Comparison of ENCODE assay signal across 16 mouse cellular contexts in the genomic region with DNA sequence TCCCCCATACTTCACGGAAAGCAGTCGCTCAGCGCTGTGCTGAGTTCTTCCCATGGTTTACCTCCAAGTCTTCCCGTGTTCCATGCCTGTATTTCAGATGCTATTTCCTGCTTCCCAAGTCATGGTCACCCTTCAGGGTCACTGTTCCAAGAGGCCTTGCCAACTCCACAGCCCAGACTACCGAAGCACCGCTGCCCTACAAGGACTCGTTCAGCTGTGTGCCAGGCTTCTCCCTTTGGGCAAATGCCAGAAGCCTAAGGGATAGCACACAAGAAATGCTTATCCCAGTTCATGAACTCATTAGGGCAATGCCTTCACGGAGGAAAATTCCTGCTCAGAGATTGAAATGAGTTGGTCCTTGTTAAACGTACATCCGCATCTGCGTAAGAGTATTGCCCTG. TPM values are rescaled to one million over a fixed set of nuclear protein-coding genes. Genes with fewer than 3 reads are reported as not detected.
DNase-seq lines count a peak whose midpoint lies in the region; ATAC-seq and TF ChIP-seq lines count a peak whose summit lies in the region.
"Had no signal": no experiment of that assay in that cellular context is flagged by ENCODE, and none has a peak within 500 bp of the region (broad histone marks: within the 10 kb centered on the region; RNA-seq: fewer than 3 reads in every experiment).

No protein-coding gene starts in this region.

- 79% methylated on average over 11 of the region's 11 CpGs for WGBS in forebrain, postnatal 0 days
- WGBS in forebrain, embryonic 12.5 days = 93% methylated on average over 11 of the region's 11 CpGs
- 67% methylated on average over 11 of the region's 11 CpGs for WGBS in heart, embryonic 14.5 days
- 68% methylated on average over 11 of the region's 11 CpGs for WGBS in limb, embryonic 14.5 days

- H3K4me3 ChIP-seq in forebrain, postnatal 0 days (ENCODE audit: low read depth, low read length) = no peak overlapping the region
- H3K4me3 ChIP-seq in forebrain, embryonic 12.5 days (replicated peaks) = no peak overlapping the region
- H3K4me3 ChIP-seq in heart, embryonic 14.5 days (ENCODE audit: control insufficient read depth in 1 of 2, insufficient read depth in 1 of 2, low read depth in 1 of 2, low read length in 2 of 2) = no peak overlapping the region
- no peak overlapping the region for H3K4me3 ChIP-seq in limb, embryonic 14.5 days (replicated peaks; ENCODE audit: low read length)
- H3K4me3 ChIP-seq: embryonic facial prominence, embryonic 13.5 days; hindbrain, embryonic 10.5 days; kidney, embryonic 15.5 days; midbrain, embryonic 10.5 days had no signal

- peak; percentile 13 for DNase-seq in forebrain, postnatal 0 days
- peak; percentile 73 for DNase-seq in adrenal gland, adult 2 months
- DNase-seq in limb, embryonic 14.5 days (ENCODE audit: low spot score) = no peak
- DNase-seq in right cerebral cortex, postnatal 36 days (ENCODE audit: low spot score in 2 of 2) = no peak
- no peak for DNase-seq in thymus, adult 18-20 months
- DNase-seq: B cell, adult 2 months; cerebellum, adult 9-10 months; lung, adult 2 months; thymus, adult 2 months had no signal

- no peak overlapping the region for H3K9ac ChIP-seq in forebrain, postnatal 0 days
- no peak overlapping the region for H3K9ac ChIP-seq in forebrain, embryonic 12.5 days
- H3K9ac ChIP-seq in heart, embryonic 14.5 days (ENCODE audit: low read length) = 0 out of 2 replicates have a peak overlapping the region, but pooled peaks have one; percentile 9
- H3K9ac ChIP-seq in limb, embryonic 14.5 days (ENCODE audit: low read depth, low read length, severe bottlenecking) = no peak overlapping the region
- H3K9ac ChIP-seq: embryonic facial prominence, embryonic 13.5 days; kidney, embryonic 15.5 days had no signal

- no peak overlapping the region for H3K4me2 ChIP-seq in forebrain, postnatal 0 days (ENCODE audit: low read depth)
- H3K4me2 ChIP-seq in forebrain, embryonic 12.5 days = no peak overlapping the region
- H3K4me2 ChIP-seq in heart, embryonic 14.5 days (ENCODE audit: low read length) = peak overlapping the region; percentile 5; the same call in 1 of the 2 replicates
- no peak overlapping the region for H3K4me2 ChIP-seq in limb, embryonic 14.5 days (replicated peaks; ENCODE audit: low read depth, low read length, severe bottlenecking)
- H3K4me2 ChIP-seq: embryonic facial prominence, embryonic 13.5 days; kidney, embryonic 15.5 days had no signal

- no peak; the same call in 1 of the 2 replicates for ATAC-seq in forebrain, postnatal 0 days
- ATAC-seq in forebrain, embryonic 12.5 days (ENCODE audit: low FRiP score) = no peak
- ATAC-seq in heart, embryonic 14.5 days (ENCODE audit: insufficient number of reproducible peaks, insufficient read depth, low FRiP score, low read depth) = no peak; the same call in 1 of the 2 replicates
- no peak for ATAC-seq in limb, embryonic 14.5 days (ENCODE audit: low FRiP score, low read depth)
- ATAC-seq in granulocyte monocyte progenitor cell, adult 5-6 weeks (replicated peaks; ENCODE audit: poor library complexity, severe bottlenecking) = no peak

- no peaks in the 10 kb centered on the region for H3K4me1 ChIP-seq in forebrain, postnatal 0 days (ENCODE audit: insufficient read depth)
- H3K4me1 ChIP-seq in forebrain, embryonic 12.5 days = no peaks in the 10 kb centered on the region
- H3K4me1 ChIP-seq in heart, embryonic 14.5 days (ENCODE audit: control insufficient read depth in 2 of 2, insufficient read depth in 2 of 2, low read length in 2 of 2) = peaks cover 9 to 15% of the 10 kb centered on the region in 2 experiments
- H3K4me1 ChIP-seq in limb, embryonic 14.5 days (ENCODE audit: control insufficient read depth, insufficient read depth, low read length) = peaks cover 9% of the 10 kb centered on the region
- H3K4me1 ChIP-seq: embryonic facial prominence, embryonic 13.5 days; hindbrain, embryonic 10.5 days; kidney, embryonic 15.5 days; midbrain, embryonic 10.5 days had no signal

- no peaks in the 10 kb centered on the region for H3K27me3 ChIP-seq in forebrain, postnatal 0 days (ENCODE audit: insufficient read depth, low read length)
- no peaks in the 10 kb centered on the region for H3K27me3 ChIP-seq in forebrain, embryonic 12.5 days
- no peaks in the 10 kb centered on the region for H3K27me3 ChIP-seq in heart, embryonic 14.5 days (ENCODE audit: control insufficient read depth, insufficient read depth, low read length)
- no peaks in the 10 kb centered on the region for H3K27me3 ChIP-seq in limb, embryonic 14.5 days (ENCODE audit: control insufficient read depth, insufficient read depth, low read length)
- H3K27me3 ChIP-seq: embryonic facial prominence, embryonic 13.5 days; kidney, embryonic 15.5 days had no signal

- no peaks in the 10 kb centered on the region for H3K36me3 ChIP-seq in forebrain, postnatal 0 days (ENCODE audit: insufficient read depth)
- peaks cover 46% of the 10 kb centered on the region for H3K36me3 ChIP-seq in forebrain, embryonic 12.5 days (replicated peaks)
- H3K36me3 ChIP-seq in heart, embryonic 14.5 days (ENCODE audit: control insufficient read depth, insufficient read depth, low read length) = peaks cover 32% of the 10 kb centered on the region
- peaks cover 14% of the 10 kb centered on the region for H3K36me3 ChIP-seq in limb, embryonic 14.5 days (ENCODE audit: control insufficient read depth, insufficient read depth, low read length)

- TF ChIP-seq POLR2A in limb, embryonic 14.5 days (IDR thresholded peaks at IDR 0.05; ENCODE audit: borderline replicate concordance, extremely low read depth, insufficient read depth, insufficient read length) = no peak

- no peaks in the 10 kb centered on the region for H3K9me3 ChIP-seq in forebrain, postnatal 0 days (ENCODE audit: low read length)
- H3K9me3 ChIP-seq in forebrain, embryonic 12.5 days = no peaks in the 10 kb centered on the region
- H3K9me3 ChIP-seq in heart, embryonic 14.5 days (ENCODE audit: control insufficient read depth, low read length) = no peaks in the 10 kb centered on the region
- H3K9me3 ChIP-seq in limb, embryonic 14.5 days (ENCODE audit: control insufficient read depth, low read length) = no peaks in the 10 kb centered on the region
- H3K9me3 ChIP-seq: embryonic facial prominence, embryonic 13.5 days; hindbrain, embryonic 10.5 days; kidney, embryonic 15.5 days; midbrain, embryonic 10.5 days had no signal

- no peak overlapping the region for H3K27ac ChIP-seq in forebrain, postnatal 0 days (ENCODE audit: low read depth, low read length)
- no peak overlapping the region for H3K27ac ChIP-seq in forebrain, embryonic 12.5 days
- H3K27ac ChIP-seq in heart, embryonic 14.5 days (replicated peaks in 1 of 2; ENCODE audit: control insufficient read depth in 1 of 2, insufficient read depth in 1 of 2, low read depth in 2 of 2, low read length in 2 of 2) = peak overlapping the region; percentile 73 to 82
- H3K27ac ChIP-seq in limb, embryonic 14.5 days (replicated peaks; ENCODE audit: low read depth, low read length) = peak overlapping the region; percentile 63; the same call in 1 of the 2 replicates
- H3K27ac ChIP-seq: embryonic facial prominence, embryonic 13.5 days; hindbrain, embryonic 10.5 days; kidney, embryonic 15.5 days; midbrain, embryonic 10.5 days had no signal

- TF ChIP-seq CTCF in forebrain, postnatal 0 days (IDR thresholded peaks at IDR 0.05; ENCODE audit: low read depth) = no peak

RNA-seq across cellular contexts. Expression of gene Kif14, which starts 47.0 kb away (rescaled TPM):
- total RNA-seq in forebrain, postnatal 0 days (2014; rRNA removed) = 1.1 and 1.3 TPM in 2 replicates
- 0.42 and 0.56 TPM in 2 replicates for polyA plus RNA-seq in forebrain, postnatal 0 days (2015; fragmentation: Nextera tagmentation; extraction: Ambion mirVana)
- polyA plus RNA-seq in forebrain, embryonic 12.5 days (2016; fragmentation: Nextera tagmentation; extraction: Ambion mirVana) = 10.2 TPM in 2 replicates
- under 1 TPM; 0.28 to 0.52 TPM for total RNA-seq in adrenal gland, adult 2 months (2021)
- polyA plus RNA-seq in adrenal gland, adult 2 months (2012; rRNA removed) = 0.03 and 0.06 TPM in 2 replicates
- 4.4 and 4.5 TPM in 2 replicates for polyA plus RNA-seq in heart, embryonic 14.5 days (2014; fragmentation: Nextera tagmentation; extraction: Ambion mirVana)
- polyA plus RNA-seq in limb, embryonic 14.5 days (2012; rRNA removed) = 4.5 and 5.1 TPM in 2 replicates
- polyA plus RNA-seq in limb, embryonic 14.5 days (2014; fragmentation: Nextera tagmentation; extraction: Ambion mirVana) = 6.2 and 6.9 TPM in 2 replicates
- total RNA-seq in granulocyte monocyte progenitor cell, adult 5-6 weeks (2014; fragmentation: Nextera tagmentation) = 6.0 and 10.0 TPM in 2 replicates
- total RNA-seq in granulocyte monocyte progenitor cell, adult 5-6 weeks (2017) = 18.7 and 19.6 TPM in 2 replicates

Comparison
In these comparisons a context has a peak if more than half of its experiments do, and no peak if none do; other contexts are left out.
1. DNase-seq: peak in forebrain, postnatal 0 days (single experiment) and adrenal gland, adult 2 months (single experiment); none in limb, embryonic 14.5 days (single experiment), right cerebral cortex, postnatal 36 days (0 of 2) and thymus, adult 18-20 months (0 of 2).
2. H3K27ac ChIP-seq: peak in heart, embryonic 14.5 days (2 of 2) and limb, embryonic 14.5 days (single experiment); none in forebrain, postnatal 0 days (single experiment) and forebrain, embryonic 12.5 days (single experiment).